Mouse (Mus musculus) hindbrain, postnatal 0 days (tissue): ENCODE measurements around the gene Mmp11. TPM values are rescaled to one million over a fixed set of nuclear protein-coding genes. Genes with fewer than 3 reads are reported as not detected.

Experiments used
- ATAC-seq: fragments of 200-750 bp; cut with Nextera tagmentation; 2 replicates; pipeline ENCODE4 v1.8.0; 2017; ENCODE audit warnings: mild to moderate bottlenecking, moderate TSS enrichment, moderate library complexity
- DNase-seq: peaks from one replicate; pipeline ENCODE4 v3.0.0-alpha.2; 2015; ENCODE audit warnings: low spot score
- H3K27ac ChIP-seq: fragments of 300-500 bp; sonication (generic); 2 replicates; pipeline ENCODE4 v1.5.1; 2014; ENCODE audit warnings: mild to moderate bottlenecking
- H3K27me3 ChIP-seq: fragments of 300-500 bp; sonication (generic); 2 replicates; pipeline ENCODE4 v1.6.1; 2014; ENCODE audit warnings: low read length, mixed read lengths; ENCODE audit not compliant: insufficient read depth
- H3K36me3 ChIP-seq: fragments of 300-500 bp; sonication (generic); 2 replicates; pipeline ENCODE4 v1.6.1; 2014; ENCODE audit warnings: low read length, mixed read lengths; ENCODE audit not compliant: insufficient read depth
- H3K4me1 ChIP-seq: fragments of 300-500 bp; sonication (generic); 2 replicates; pipeline ENCODE4 v1.6.1; 2014; ENCODE audit warnings: antibody characterized with exemption, low read length, mixed read lengths; ENCODE audit not compliant: insufficient read depth
- H3K4me2 ChIP-seq: fragments of 300-500 bp; sonication (generic); 2 replicates; pipeline ENCODE4 v1.6.1; 2014; ENCODE audit warnings: low read depth, mild to moderate bottlenecking, low read length, moderate library complexity, mixed read lengths
- H3K4me3 ChIP-seq: fragments of 300-500 bp; sonication (generic); 2 replicates; pipeline ENCODE4 v1.5.1; 2014; ENCODE audit warnings: low read length
- H3K9ac ChIP-seq: fragments of 300-500 bp; sonication (generic); replicated peaks from 2 replicates; pipeline ENCODE4 v1.6.1; 2014; ENCODE audit warnings: mild to moderate bottlenecking, low read length, moderate library complexity, mixed read lengths
- H3K9me3 ChIP-seq: fragments of 300-500 bp; sonication (generic); 2 replicates; pipeline ENCODE4 v1.6.1; 2016; ENCODE audit warnings: low read length, mixed read lengths
- CTCF ChIP-seq: IDR thresholded peaks from 2 replicates; pipeline ENCODE4 v1.5.1; 2016; ENCODE audit warnings: antibody characterized with exemption, control low read depth, low read depth
- WGBS: fragments of 180-500 bp; shearing (Covaris S2); extraction: QIAGEN DNeasy Blood & Tissue Kit; methylation state at CpG from one replicate; pipeline ENCODE4 v1.1.7; 2014; 5-methylcytosine and 5-hydroxymethylcytosine counted together
- polyA plus RNA-seq: library from polyadenylated mRNA; unstranded; fragments of >200 nt; fragmentation: Nextera tagmentation; extraction: Ambion mirVana; gene quantifications from 2 replicates; pipeline ENCODE4 v1.2.1, GENCODE M21; 2015
- total RNA-seq: library from RNA; depleted of rRNA; stranded (reverse); fragments of >200 nt; gene quantifications from 2 replicates; pipeline ENCODE4 v1.2.3, GENCODE M21; 2014

Gene Mmp11
- total and polyA plus RNA-seq, 2 experiments from 2014 or later = 8.3 to 9.5 TPM

DNA sequence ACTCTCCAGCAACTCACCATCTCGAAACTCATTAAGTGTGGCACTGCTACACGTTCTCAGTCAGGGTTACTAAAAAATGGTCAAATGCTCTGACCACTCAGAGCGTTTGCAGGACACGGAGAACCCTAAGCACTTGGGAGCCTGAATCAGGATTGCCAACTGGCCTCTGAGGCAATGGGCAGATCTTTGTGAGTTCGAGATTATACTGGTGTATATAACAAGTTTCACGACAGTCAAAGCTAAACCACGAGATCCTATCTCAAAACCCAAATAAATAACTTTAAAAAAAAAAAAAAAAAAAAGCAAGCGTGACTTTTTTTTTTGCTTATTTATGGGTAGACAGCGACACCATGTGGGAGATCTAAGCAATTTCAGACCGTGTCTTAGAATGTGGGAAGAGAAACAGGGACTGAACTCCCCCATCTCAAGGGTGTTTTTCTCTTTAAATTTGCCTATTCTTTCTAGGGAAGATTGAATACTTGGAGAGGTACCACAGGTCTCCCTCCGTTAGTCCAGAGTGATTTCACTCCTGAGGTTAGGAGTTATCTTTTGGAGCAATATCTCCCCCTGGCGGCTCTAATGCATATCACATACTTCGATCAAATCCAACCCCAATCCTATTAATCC lies 15.2 kb upstream of the Mmp11 start:
- DNase-seq = peak; percentile 78
- peaks cover 3% of the 10 kb centered on the region; the same call in 1 of the 2 replicates for H3K4me1 ChIP-seq
- H3K9me3 ChIP-seq = no peaks in the 10 kb centered on the region
- TF ChIP-seq CTCF = peak; percentile 73
- peak overlapping the region; percentile 31 for H3K4me3 ChIP-seq
- no peaks in the 10 kb centered on the region for H3K36me3 ChIP-seq
- peak overlapping the region; percentile 67 for H3K4me2 ChIP-seq
- no peaks in the 10 kb centered on the region for H3K27me3 ChIP-seq
- peak; percentile 30 for ATAC-seq
- peak overlapping the region; percentile 43; the same call in 1 of the 2 replicates for H3K9ac ChIP-seq
- no peak overlapping the region for H3K27ac ChIP-seq
- 4% methylated on average over 13 of the region's 13 CpGs for WGBS

DNA sequence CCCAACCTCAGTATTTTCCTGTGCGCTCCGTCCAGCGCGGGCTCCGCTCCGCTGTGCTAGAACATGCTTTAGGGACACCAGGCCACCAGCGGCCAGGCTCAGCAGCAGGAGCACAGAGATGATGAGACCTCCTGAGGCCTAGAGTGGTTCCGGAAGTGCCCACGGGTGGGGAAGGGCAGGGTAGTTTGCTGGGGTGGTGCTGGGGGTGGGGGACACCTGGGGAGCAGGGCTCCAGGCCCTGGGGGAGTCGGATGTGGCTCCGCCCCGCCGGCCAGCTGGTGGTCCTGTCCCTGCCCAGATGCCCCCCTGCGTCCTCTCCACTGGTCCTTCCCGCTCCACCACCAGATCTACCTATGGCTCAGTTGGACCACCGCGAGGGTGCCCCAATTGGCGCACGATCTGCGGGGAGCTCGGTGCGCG lies 14.5 kb upstream of the Mmp11 start:
- WGBS = 4% methylated on average over 23 of the region's 23 CpGs
- Histone ChIP-seq H3K9me3 (no peaks in the 10 kb centered on the region), H3K4me2 (peak overlapping the region; percentile 67), H3K27me3 (no peaks in the 10 kb centered on the region), H3K36me3 (no peaks in the 10 kb centered on the region), H3K4me1 (peaks cover 3% of the 10 kb centered on the region; the same call in 1 of the 2 replicates), H3K4me3 (peak overlapping the region; percentile 31), H3K27ac (no peak overlapping the region), H3K9ac (peak overlapping the region; percentile 43)
- peak; percentile 52 for ATAC-seq
- TF ChIP-seq CTCF = no peak
- peak; percentile 54 for DNase-seq

DNA sequence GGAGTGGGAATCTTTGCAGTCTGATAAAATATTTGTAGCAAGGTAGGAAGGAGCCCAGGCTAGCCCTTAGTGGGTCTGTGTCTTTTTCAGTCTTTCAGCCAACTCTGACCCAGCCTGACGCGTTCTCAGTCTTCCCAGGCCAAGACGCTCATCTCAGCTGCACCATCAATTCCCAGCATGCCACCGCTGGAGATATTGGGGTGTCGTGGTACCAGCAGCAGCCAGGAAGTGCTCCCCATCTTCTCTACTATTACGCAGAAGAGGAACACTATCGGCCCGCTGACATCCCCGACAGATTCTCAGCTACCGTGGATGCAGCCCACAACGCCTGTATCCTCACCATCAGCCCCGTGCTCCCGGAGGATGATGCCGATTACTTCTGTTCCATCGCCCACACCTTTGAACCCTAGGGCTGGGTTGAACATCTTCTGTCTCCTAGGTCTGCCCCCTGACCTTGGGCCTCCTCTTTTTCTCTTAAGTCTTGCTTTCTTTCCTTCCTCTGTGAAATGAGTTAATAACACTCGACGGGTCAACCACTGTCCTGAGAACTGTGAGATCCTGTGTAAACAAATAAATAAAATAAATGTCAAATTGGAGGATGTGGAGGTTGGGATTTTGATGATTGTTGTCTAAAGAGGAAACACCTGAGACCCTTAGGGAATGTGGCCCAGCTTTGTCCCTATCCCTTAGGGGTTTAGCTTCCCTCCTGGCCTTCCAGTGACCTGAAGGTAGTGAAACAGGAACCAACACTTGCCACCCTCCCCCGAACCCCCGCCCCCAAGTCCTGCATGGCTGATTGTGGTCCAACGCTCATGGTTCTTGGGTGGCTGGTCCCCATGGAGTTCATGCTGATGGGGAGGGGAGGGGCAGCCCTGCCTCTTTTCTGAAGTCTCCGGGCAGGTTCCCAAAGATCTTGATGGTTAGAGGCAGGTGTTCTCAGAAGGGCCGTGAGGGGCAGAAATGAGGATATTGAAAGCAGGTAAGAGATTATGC lies 13.1 kb upstream of the Mmp11 start:
- no peak for TF ChIP-seq CTCF
- WGBS = 83% methylated on average over 22 of the region's 22 CpGs

DNA sequence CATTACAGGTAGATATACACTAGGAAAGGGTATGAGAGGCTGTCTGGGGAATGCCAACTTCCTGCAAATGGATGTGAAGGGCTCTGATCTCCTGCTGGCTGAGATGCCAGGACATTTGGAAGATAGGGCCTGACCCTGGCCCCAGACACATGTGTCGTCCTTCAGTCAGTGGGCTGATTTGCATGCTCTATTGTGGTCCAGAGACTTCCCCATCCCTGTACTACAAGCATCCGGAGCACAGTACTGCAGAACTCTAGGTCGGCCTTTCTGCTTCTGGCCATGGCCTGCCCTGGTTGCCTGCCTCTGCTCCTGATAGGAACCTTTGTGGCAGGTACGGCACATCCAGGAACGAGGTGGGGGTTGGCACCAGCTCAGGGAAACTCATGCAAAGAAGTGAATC lies 11.8 kb upstream of the Mmp11 start:
- Histone ChIP-seq H3K9ac (no peak overlapping the region), H3K4me2 (no peak overlapping the region), H3K4me3 (no peak overlapping the region), H3K36me3 (no peaks in the 10 kb centered on the region), H3K9me3 (no peaks in the 10 kb centered on the region), H3K4me1 (peaks cover 8% of the 10 kb centered on the region; the same call in 1 of the 2 replicates), H3K27ac (no peak overlapping the region), H3K27me3 (no peaks in the 10 kb centered on the region)
- DNase-seq = no peak
- TF ChIP-seq CTCF = no peak
- no peak for ATAC-seq
- WGBS = 72% methylated on average over 5 of the region's 5 CpGs

More for the DNA sequence above, 13.1 kb upstream of the Mmp11 start:
- H3K4me1 ChIP-seq = peaks cover 3% of the 10 kb centered on the region; the same call in 1 of the 2 replicates
- no peaks in the 10 kb centered on the region for H3K36me3 ChIP-seq
- ATAC-seq = no peak
- no peak for DNase-seq
- no peaks in the 10 kb centered on the region for H3K9me3 ChIP-seq
- H3K27ac ChIP-seq = no peak overlapping the region
- no peak overlapping the region for H3K9ac ChIP-seq
- no peaks in the 10 kb centered on the region for H3K27me3 ChIP-seq
- H3K4me3 ChIP-seq = no peak overlapping the region
- H3K4me2 ChIP-seq = no peak overlapping the region

DNA sequence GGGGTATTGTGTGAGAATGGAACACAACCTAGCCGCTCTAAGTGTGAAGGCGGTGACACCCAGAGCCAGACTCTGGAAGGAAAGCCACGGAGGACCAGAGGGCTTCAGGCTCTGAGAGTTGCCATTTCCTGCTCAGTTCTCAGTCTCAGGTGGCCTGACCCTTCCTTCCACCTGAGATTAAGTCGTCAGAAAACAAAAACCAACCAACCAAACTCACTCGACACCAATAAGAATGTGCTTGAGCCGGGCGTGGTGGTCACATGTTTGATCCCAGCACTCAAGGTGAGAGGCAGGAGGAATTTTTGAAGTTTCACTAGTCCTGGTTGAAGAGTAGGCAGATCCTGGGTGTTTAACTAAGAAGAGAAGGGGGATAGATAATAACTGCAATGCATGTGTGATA lies 9.6 kb upstream of the Mmp11 start:
- no peak overlapping the region for H3K4me3 ChIP-seq
- ATAC-seq = no peak

DNA sequence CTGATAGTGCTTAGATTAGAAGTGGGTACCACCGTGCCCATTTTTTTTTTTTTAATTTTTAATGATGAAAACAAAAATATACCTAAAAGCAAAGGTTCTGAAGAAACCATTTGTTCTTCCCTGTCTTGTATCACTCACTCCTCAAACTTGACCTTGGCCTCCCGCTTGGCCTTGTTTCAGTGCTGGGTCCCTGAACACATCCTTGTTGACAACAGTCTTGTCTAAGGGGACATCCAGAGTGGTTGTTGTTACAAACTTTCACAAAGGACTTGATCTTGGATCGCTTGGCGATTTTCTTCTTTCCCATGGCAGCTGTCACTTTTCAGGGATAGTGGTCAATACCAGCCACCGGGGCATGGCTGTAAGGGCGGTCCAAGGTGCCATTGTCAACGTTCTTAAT lies 8.9 kb upstream of the Mmp11 start:
- Histone ChIP-seq H3K27ac (no peak overlapping the region), H3K9me3 (no peaks in the 10 kb centered on the region), H3K36me3 (no peaks in the 10 kb centered on the region), H3K4me3 (no peak overlapping the region), H3K27me3 (no peaks in the 10 kb centered on the region), H3K4me1 (peaks cover 5% of the 10 kb centered on the region; the same call in 1 of the 2 replicates), H3K9ac (no peak overlapping the region), H3K4me2 (no peak overlapping the region)
- DNase-seq = no peak
- no peak for ATAC-seq
- 88% methylated on average over 7 of the region's 7 CpGs for WGBS
- TF ChIP-seq CTCF = no peak

More for the DNA sequence above, 9.6 kb upstream of the Mmp11 start:
- H3K9me3 ChIP-seq = no peaks in the 10 kb centered on the region
- H3K4me2 ChIP-seq = no peak overlapping the region
- H3K27ac ChIP-seq = no peak overlapping the region
- no peak for TF ChIP-seq CTCF
- no peaks in the 10 kb centered on the region for H3K36me3 ChIP-seq
- H3K9ac ChIP-seq = no peak overlapping the region
- peaks cover 7% of the 10 kb centered on the region; the same call in 1 of the 2 replicates for H3K4me1 ChIP-seq
- no peak for DNase-seq
- WGBS = 85% methylated on average over 7 of the region's 7 CpGs
- no peaks in the 10 kb centered on the region for H3K27me3 ChIP-seq
